Mouse (Mus musculus) adrenal gland, adult 18-20 months (tissue): ENCODE measurements around the gene Cckar. TPM values are rescaled to one million over a fixed set of nuclear protein-coding genes. Genes with fewer than 3 reads are reported as not detected.
A peak's percentile ranks its signal among the peaks of the same experiment; 100 is the strongest.

Experiments used
- DNase-seq, 2 experiments: peaks; one replicate each; pipeline ENCODE4 v3.0.0; 2021 to 2022; ENCODE audit warnings: low spot score in 2 of 2
- long read RNA-seq, 2 experiments: library from polyadenylated mRNA; stranded (forward); transcript quantifications; one replicate each; pipeline ENCODE4 v2.0.0; 2021
- total RNA-seq, 2 experiments: library from RNA; stranded (reverse); gene quantifications; 1 replicate in 1 of 2; 2 replicates in 1 of 2; pipeline ENCODE4 v1.2.3; 2021

Gene Cckar
- total RNA-seq: under 1 TPM; 0.29 to 0.30 TPM
- long read RNA-seq, experiment 1: 0 reads
- long read RNA-seq, experiment 2: 0 reads

DNA sequence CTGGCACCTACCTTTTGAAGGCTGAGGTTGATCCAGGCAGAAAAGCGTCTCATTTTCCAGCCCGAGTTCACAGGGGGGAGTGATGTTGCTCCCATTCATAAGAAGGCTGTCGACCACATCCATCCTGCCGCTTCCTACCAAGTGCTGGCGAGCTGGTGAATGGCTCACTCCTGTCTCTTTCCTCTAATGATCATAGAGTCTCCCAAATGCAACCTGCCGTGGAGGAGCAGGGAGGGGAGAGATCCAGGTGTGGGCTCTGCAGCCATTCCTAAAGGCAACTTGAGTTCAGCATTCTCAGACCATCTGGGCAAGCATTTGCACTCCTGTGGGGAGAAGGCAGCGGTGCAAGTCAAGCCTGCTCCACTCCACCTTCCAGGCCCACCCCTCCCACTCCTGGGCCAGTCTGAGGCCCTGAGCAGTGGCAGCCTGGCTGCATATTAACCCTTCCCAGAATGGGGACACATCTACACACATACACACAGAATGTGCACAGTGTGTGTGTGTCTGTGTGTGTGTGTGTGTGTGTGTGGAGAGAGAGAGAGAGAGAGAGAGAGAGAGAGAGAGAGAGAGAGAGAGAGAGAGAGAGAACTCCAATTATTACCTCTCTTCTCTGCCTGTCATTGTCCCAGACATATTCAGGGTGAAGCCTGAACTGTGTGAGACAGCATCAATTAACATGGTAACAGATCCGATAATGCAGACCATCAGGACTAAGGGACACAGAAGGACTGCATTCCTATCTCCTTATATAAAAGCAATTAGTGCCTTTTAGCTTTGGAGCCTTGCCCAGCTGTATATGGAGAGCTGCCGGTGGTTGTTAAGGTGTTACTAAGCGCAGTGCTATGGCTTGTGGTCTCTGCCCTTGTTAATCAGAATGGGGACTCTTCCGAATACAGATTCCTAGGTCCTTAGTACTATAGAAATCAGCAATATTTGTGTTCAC, at the start of gene Cckar:
Gene Cckar (minus strand): TSS at position 471 of the 943 bp plus-strand sequence.
- no peak for DNase-seq

DNA sequence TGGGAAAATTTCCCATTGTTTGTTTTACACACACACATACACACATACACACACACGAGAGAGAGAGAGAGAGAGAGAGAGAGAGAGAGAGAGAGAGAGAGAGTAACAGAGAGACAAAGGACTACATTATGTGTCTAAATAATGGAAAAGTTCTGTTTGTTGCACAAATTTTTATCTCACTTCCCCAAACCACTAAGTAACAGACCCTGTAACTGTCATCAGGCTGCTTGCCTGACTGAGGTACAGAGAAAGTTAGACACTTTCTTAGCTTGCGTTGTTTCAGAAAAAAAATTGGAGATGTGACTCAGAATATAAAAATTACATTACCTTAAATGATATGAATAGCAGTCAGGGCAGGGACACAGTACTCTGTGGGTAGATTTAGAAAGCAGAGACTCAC, 36.6 kb upstream of the Cckar start:
- no peak for DNase-seq

DNA sequence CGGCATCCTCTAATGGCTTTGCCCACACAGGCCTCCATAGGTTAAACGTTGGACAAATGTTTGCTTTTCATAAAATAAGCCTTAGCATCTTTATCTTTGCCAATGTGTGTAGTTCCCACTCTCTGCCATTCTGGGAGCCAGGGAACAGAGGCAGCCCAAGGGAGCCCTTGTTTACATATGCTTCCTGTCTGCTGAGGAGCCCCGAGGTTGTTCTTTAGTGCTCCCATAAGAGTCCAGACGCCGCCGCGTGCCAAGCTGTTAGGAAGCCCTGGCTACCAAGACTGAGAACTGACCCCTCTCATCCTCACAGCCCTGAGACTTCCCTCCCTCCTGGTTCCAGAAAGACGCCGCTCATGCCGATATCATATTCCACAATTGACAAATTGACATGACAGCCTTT, 25.4 kb upstream of the Cckar start:
- no peak for DNase-seq

DNA sequence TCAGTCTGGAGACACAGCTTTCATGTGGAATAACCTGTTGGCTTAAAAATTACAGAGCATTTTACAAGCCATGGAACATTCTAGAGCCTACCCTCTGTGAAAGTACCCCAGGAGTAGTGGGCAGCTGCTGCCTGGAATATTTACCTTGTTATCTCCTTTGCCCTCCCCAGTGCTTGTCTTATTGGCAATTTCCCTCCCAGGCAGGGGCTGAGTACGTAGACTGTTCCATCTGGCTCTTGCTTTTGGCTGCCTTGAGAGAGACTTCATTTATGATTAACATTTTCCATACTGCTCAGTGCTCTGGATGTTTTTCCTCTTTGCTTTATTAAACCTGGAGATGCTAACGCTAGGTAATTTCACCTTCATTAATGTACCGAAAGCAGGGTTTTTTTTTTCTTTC, 20.1 kb upstream of the Cckar start:
- DNase-seq: no peak

DNA sequence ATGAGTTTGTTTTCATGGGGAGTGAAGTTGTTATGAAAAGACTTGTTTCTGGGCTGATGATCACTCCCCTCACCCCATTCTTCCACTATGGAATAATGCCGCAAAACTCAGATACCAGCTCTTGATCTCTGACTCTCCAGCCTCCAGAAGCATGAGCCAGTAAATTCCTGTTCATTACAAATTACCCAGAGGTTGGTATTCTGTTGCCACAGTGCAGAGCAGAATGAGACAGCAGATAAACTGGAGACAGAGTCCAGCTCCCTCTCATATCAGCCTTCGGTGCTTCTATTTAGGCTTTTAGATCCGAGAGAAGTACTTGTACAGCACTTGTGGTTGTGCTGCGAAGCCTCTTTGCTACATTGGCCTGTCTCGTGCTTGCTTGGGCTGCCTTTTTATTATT, 18.5 kb upstream of the Cckar start:
- no peak for DNase-seq

DNA sequence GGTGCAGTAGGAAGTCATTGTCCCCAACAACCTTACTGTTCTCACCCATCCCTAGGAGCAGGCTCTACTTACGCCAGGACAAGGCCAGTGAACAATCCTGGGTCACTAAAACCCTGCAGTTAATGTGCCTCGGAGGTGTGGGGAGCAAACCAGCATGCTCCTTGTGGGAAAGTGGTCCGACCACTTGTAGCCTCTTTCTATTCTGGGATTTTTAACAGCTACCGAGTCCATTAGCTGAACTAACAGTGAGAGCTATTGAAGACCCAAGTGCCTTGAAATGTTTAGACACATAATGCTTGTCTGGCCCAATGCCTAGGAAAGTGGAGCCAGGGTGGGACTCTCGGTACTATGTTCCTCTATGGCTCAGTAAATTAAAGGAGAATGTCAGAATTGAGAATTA, 9.0 kb upstream of the Cckar start:
- DNase-seq: no peak

DNA sequence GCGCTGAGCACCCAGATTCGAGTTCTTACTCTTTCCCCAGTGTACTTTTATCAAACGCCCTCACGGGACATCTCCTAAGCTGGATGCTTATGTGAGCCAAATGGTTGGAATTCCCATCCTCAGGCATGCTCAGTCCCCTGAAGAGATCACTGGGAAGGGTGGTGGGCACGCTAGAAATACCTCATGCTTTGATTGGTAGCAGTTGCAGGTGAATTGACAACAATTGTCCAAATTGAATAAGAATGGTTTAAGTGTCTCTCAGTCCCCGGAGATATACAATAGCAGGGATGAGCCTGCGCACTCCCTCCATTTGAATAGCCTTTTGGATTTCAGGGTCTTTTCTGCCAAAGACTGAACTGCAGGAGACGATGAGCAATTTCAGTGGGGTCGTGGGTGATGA, 3.8 kb upstream of the Cckar start:
- DNase-seq: no peak

GRCm38 (mm10) chr5:53708191-53708590, 686 bp upstream of the Cckar start:
- no peak for DNase-seq

- no peak for DNase-seq
These were observed 4.8 kb downstream of the Cckar start for GRCm38 (mm10) chr5:53702686-53703085.

GRCm38 (mm10) chr5:53697794-53698193, 9.7 kb downstream of the Cckar start:
- no peak for DNase-seq

DNA sequence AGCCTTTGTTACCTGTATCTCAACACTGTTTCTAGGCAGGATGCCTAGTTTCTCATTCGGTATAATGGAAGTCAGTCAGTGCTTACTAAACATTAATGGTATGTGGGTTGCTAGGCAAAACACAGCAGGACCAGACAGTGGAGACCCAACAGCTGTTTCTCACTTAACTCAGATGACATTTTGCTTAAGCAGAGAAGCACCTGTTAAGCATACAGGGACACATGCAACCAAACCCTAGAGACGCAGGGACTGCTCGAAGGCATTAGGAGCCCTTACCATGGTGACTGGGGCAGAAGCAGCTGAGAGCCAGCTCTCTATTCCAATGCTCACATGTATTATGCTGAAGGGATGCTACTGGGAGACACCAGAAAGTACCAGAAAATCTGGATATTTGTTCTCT, 10.8 kb downstream of the Cckar start:
- DNase-seq: no peak

DNA sequence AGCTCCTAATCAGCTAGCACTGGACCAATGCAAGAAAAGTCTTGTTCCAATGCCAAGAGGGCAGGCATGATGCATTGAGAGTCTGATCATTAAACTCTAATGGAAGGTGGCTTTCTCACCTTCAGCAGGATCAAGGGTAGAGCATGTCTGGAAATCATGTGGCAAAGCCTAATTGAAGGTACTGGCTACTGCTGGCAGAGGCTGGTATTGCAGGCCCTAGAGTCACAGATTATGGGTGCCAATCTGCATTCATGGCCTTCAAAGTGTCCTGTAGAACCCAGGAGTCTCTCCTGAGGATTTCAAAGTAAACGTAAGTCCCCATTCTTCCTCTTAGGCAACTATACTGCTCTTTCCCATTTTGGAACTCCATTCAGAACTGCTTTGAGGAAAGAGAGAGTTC, 14.8 kb downstream of the Cckar start:
- DNase-seq: no peak

- no peak for DNase-seq
These were observed 15.4 kb downstream of the Cckar start for GRCm38 (mm10) chr5:53692100-53692499.

DNA sequence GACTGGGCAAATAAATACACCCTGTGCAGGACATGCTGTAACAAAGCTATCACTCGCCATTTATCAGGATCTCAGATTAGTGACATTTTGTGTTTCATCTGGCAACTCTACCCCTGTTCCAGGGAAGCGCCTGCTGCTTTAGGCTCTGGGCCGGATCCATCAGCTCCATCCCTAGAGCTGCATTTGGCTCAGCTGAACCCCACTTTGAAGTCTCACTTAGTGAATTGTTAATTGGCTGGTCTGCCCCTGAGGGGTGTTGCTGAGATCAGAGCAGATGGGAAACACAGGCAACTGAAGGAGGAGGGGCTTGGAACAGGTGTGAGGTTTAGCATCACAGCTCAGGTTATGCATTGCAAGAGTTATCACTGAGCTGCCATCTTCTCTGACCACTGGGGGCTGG, 15.9 kb downstream of the Cckar start:
- no peak for DNase-seq

DNA sequence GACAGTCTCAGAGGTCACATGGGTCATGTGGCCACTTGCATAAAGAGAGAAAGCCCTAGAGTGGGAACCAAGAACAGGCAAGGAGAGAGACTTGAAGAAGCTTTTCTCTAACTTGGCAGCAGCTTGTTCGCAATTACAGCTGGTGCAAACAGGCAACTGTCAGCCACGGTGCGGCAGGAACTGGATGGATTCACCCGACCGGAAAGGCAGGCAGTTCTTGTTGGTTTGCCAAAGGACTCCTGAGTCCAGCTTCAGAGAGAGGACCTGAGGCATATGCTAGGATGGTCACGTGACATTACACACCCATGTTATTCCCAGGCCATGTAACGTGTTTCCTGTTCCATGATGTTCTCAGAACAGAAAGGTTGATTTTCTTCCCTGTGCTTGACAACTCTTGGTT, 19.2 kb downstream of the Cckar start:
- DNase-seq: no peak

DNA sequence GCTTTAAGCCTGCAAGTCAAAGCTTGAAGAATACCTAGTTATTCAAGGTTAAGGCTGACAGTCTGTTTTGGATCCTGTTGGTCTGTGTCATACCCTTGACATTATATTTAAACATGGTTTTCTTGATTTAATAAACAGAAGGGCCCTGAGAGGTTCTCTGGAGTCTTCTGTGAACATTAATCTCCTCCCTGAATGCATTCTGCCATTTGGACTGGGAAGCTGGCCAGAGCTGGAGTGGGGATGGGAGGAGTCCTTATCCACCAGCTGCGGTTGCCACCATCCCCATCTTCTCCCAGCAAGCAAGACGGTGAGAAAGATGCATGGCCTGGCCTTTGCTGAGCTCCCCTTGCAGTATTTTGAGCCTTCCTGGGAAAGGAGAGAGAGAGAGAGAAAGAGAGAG, 21.1 kb downstream of the Cckar start:
- peak in 1 of 2 experiments; percentile 5 for DNase-seq

DNA sequence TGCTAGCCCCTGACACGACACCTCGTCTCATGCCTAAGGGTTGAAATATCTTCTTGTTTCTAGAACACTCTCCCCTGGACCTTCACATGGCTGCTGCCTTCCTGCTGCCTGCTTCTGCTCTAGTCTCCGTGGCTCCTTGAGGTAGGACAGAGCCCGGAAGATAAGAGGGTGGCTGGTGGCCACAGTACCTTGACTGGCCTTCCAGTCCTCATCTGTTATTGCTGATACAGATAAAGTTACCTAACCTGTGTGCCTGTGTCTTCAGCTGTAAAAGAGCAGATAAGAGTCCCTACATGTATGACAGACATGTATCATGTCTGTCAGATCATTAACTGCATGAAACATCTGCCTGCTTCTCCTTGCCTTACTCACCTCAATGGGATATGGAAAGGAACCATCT, 21.9 kb downstream of the Cckar start:
- no peak for DNase-seq

GRCm38 (mm10) chr5:53684417-53684816, 23.1 kb downstream of the Cckar start:
- DNase-seq: no peak

DNA sequence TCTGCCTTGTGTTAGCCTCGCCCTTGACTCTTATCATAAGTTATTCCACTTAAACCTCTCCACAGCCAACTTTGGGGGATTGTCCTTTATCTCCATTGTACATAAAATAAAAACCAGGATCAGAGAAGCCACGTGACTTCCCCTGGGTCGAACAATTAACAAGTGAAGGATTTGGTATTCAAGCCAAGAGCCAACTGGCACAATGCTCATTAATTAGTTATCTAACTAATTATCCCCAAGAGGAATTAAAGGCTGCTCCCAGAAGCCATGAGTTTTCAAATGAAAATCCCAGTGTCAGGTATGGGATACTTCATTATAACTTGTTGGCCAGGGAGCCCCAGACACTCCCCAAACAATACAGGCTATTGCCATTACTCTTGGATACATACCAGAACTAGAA, 23.6 kb downstream of the Cckar start:
- no peak for DNase-seq

DNA sequence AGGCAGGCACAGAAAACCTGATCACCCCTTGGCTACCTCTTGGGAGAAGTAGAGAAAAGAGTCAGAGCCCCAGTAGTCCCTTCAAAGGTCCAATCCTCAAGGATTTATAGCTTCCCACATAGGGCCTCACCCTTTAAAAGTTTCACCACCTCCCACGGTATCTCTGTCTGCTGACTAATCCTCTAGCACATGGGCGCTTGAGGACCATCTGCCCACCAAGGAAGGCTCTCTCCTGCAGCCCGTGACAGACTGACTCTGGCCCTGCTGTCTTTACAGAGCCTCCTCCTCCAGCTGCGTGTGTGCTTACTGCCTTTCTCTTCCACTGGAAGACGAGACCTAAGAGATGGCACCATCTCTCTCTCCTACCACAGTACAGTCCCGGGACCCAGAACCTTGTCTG, 27.9 kb downstream of the Cckar start:
- DNase-seq: no peak

- no peak for DNase-seq
These were observed 29.3 kb downstream of the Cckar start for GRCm38 (mm10) chr5:53678036-53678767.

- no peak for DNase-seq
These were observed 30.8 kb downstream of the Cckar start for GRCm38 (mm10) chr5:53676671-53677070.
